Mouse (Mus musculus) liver, embryonic 13.5 days (tissue): ENCODE measurements around the gene Wfdc13. TPM values are rescaled to one million over a fixed set of nuclear protein-coding genes. Genes with fewer than 3 reads are reported as not detected.

Experiments
- ATAC-seq: fragments of 200-750 bp; cut with Nextera tagmentation; 2 replicates; pipeline ENCODE4 v1.8.0; 2017; ENCODE audit warnings: low read depth, mild to moderate bottlenecking, moderate number of reproducible peaks, moderate library complexity
- DNase-seq: peaks from one replicate; pipeline ENCODE4 v3.0.0; 2022
- H3K27ac ChIP-seq: fragments of 300-500 bp; sonication (generic); 2 replicates; pipeline ENCODE4 v1.5.1; 2015; ENCODE audit warnings: moderate library complexity, mild to moderate bottlenecking, inconsistent platforms
- H3K27me3 ChIP-seq: fragments of 300-500 bp; sonication (generic); 2 replicates; pipeline ENCODE4 v1.6.1; 2015; ENCODE audit warnings: mild to moderate bottlenecking, inconsistent platforms
- H3K36me3 ChIP-seq: fragments of 300-500 bp; sonication (generic); 2 replicates; pipeline ENCODE4 v1.6.1; 2015; ENCODE audit warnings: mild to moderate bottlenecking, inconsistent platforms
- H3K4me1 ChIP-seq: fragments of 300-500 bp; sonication (generic); replicated peaks from 2 replicates; pipeline ENCODE4 v1.6.1; 2015; ENCODE audit warnings: inconsistent platforms
- H3K4me2 ChIP-seq: fragments of 300-500 bp; sonication (generic); 2 replicates; pipeline ENCODE4 v1.6.1; 2015; ENCODE audit warnings: inconsistent platforms, mild to moderate bottlenecking, moderate library complexity
- H3K4me3 ChIP-seq: fragments of 300-500 bp; sonication (generic); replicated peaks from 2 replicates; pipeline ENCODE4 v1.5.1; 2015; ENCODE audit warnings: mild to moderate bottlenecking, inconsistent platforms
- H3K9ac ChIP-seq: fragments of 300-500 bp; sonication (generic); 2 replicates; pipeline ENCODE4 v1.6.1; 2015; ENCODE audit warnings: mild to moderate bottlenecking, inconsistent platforms
- H3K9me3 ChIP-seq: fragments of 300-500 bp; sonication (generic); replicated peaks from 2 replicates; pipeline ENCODE4 v1.6.1; 2016; ENCODE audit warnings: inconsistent platforms
- WGBS: fragments of 180-500 bp; shearing (Covaris S2); methylation state at CpG from one replicate; pipeline ENCODE4 v1.1.7; 2015; ENCODE audit not compliant: insufficient replicate concordance; 5-methylcytosine and 5-hydroxymethylcytosine counted together
- polyA plus RNA-seq: library from polyadenylated mRNA; unstranded; fragments of >200 nt; fragmentation: Nextera tagmentation; extraction: Ambion mirVana; gene quantifications from 2 replicates; pipeline ENCODE4 v1.2.1, GENCODE M21; 2015

Gene Wfdc13
- not detected in 2 replicates for polyA plus RNA-seq

- no peak within 1 kb of the TSS for H3K9ac ChIP-seq
- DNase-seq, result no peak
- ATAC-seq, result no peak
- no peaks in the 10 kb centered on the region for H3K36me3 ChIP-seq
- H3K4me2 ChIP-seq, result no peak within 1 kb of the TSS
- 43% methylated on average over 3 of the region's 3 CpGs for WGBS
- H3K27ac ChIP-seq, result no peak within 1 kb of the TSS
- H3K4me3 ChIP-seq, result no peak within 1 kb of the TSS
- no peaks in the 10 kb centered on the region for H3K9me3 ChIP-seq
- no peaks in the 10 kb centered on the region for H3K4me1 ChIP-seq
- H3K27me3 ChIP-seq, result no peaks in the 10 kb centered on the region
Measured at GRCm38 (mm10) chr2:164684807-164685206, at the start of gene Wfdc13. Wfdc13 (plus strand) TSS chr2:164685107.

GRCm38 (mm10) chr2:164635266-164635665 is 49.6 kb upstream of the Wfdc13 start:
- Histone ChIP-seq H3K4me2 (no peak overlapping the region), H3K4me1 (no peaks in the 10 kb centered on the region), H3K27ac (no peak overlapping the region), H3K4me3 (no peak overlapping the region), H3K9ac (no peak overlapping the region), H3K9me3 (no peaks in the 10 kb centered on the region), H3K36me3 (no peaks in the 10 kb centered on the region), H3K27me3 (no peaks in the 10 kb centered on the region)
- 64% methylated on average over 9 of the region's 9 CpGs for WGBS
- ATAC-seq (no peak), DNase-seq (no peak)

- no peak within 1 kb of the TSS for H3K9ac ChIP-seq
- no peak within 1 kb of the TSS for H3K27ac ChIP-seq
- WGBS, result 60% methylated on average over 3 of the region's 3 CpGs
- no peaks in the 10 kb centered on the region for H3K27me3 ChIP-seq
- no peaks in the 10 kb centered on the region for H3K36me3 ChIP-seq
- ATAC-seq (no peak), DNase-seq (no peak)
- H3K9me3 ChIP-seq, result no peaks in the 10 kb centered on the region
- H3K4me2 ChIP-seq, result no peak within 1 kb of the TSS
- H3K4me1 ChIP-seq, result no peaks in the 10 kb centered on the region
- no peak within 1 kb of the TSS for H3K4me3 ChIP-seq
Measured at GRCm38 (mm10) chr2:164638696-164639095, 46.2 kb upstream of the Wfdc13 start, which contains the start of gene Wfdc16. Wfdc16 (minus strand) TSS chr2:164638796.

GRCm38 (mm10) chr2:164641129-164641528 is 43.8 kb upstream of the Wfdc13 start:
- Histone ChIP-seq H3K4me2 (no peak overlapping the region), H3K9me3 (no peaks in the 10 kb centered on the region), H3K4me1 (no peaks in the 10 kb centered on the region), H3K27me3 (no peaks in the 10 kb centered on the region), H3K36me3 (no peaks in the 10 kb centered on the region), H3K9ac (no peak overlapping the region), H3K27ac (no peak overlapping the region), H3K4me3 (no peak overlapping the region)
- ATAC-seq, result no peak
- WGBS, result 36% methylated on average over 7 of the region's 7 CpGs
- DNase-seq, result no peak

- H3K36me3 ChIP-seq, result no peaks in the 10 kb centered on the region
- DNase-seq (no peak), ATAC-seq (no peak)
- H3K4me2 ChIP-seq, result no peak overlapping the region
- H3K27me3 ChIP-seq, result no peaks in the 10 kb centered on the region
- H3K4me1 ChIP-seq, result no peaks in the 10 kb centered on the region
- H3K9me3 ChIP-seq, result no peaks in the 10 kb centered on the region
- WGBS, result 74% methylated on average over 13 of the region's 13 CpGs
- H3K4me3 ChIP-seq, result no peak overlapping the region
- no peak overlapping the region for H3K27ac ChIP-seq
- H3K9ac ChIP-seq, result no peak overlapping the region
Measured at GRCm38 (mm10) chr2:164641881-164642673, 42.8 kb upstream of the Wfdc13 start.

GRCm38 (mm10) chr2:164655858-164656257 is 29.0 kb upstream of the Wfdc13 start, which contains the start of gene Wfdc10:
Wfdc10 (plus strand) TSS chr2:164656046.
- Histone ChIP-seq H3K4me2 (no peak within 1 kb of the TSS), H3K27ac (no peak within 1 kb of the TSS), H3K27me3 (no peaks in the 10 kb centered on the region), H3K4me3 (no peak within 1 kb of the TSS), H3K9me3 (no peaks in the 10 kb centered on the region), H3K4me1 (no peaks in the 10 kb centered on the region), H3K36me3 (no peaks in the 10 kb centered on the region), H3K9ac (no peak within 1 kb of the TSS)
- no peak for ATAC-seq
- DNase-seq, result peak; percentile 3
- 14% methylated on average over 11 of the region's 11 CpGs for WGBS

- Histone ChIP-seq H3K27me3 (no peaks in the 10 kb centered on the region), H3K27ac (no peak within 1 kb of the TSS), H3K36me3 (no peaks in the 10 kb centered on the region), H3K9ac (no peak within 1 kb of the TSS), H3K9me3 (no peaks in the 10 kb centered on the region), H3K4me3 (no peak within 1 kb of the TSS), H3K4me2 (no peak within 1 kb of the TSS), H3K4me1 (no peaks in the 10 kb centered on the region)
- DNase-seq (no peak), ATAC-seq (no peak)
- 60% methylated on average over 9 of the region's 9 CpGs for WGBS
Measured at GRCm38 (mm10) chr2:164656483-164656882, 28.4 kb upstream of the Wfdc13 start, which contains the start of gene Wfdc9. Wfdc9 (minus strand) TSS chr2:164656583.

- Histone ChIP-seq H3K9me3 (no peaks in the 10 kb centered on the region), H3K4me3 (no peak overlapping the region), H3K27me3 (no peaks in the 10 kb centered on the region), H3K27ac (no peak overlapping the region), H3K4me2 (no peak overlapping the region), H3K36me3 (no peaks in the 10 kb centered on the region), H3K9ac (no peak overlapping the region), H3K4me1 (no peaks in the 10 kb centered on the region)
- ATAC-seq (no peak), DNase-seq (no peak)
- 65% methylated on average over 7 of the region's 7 CpGs for WGBS
Measured at GRCm38 (mm10) chr2:164664851-164665250, 20.1 kb upstream of the Wfdc13 start.

- Histone ChIP-seq H3K27ac (no peak overlapping the region), H3K27me3 (no peaks in the 10 kb centered on the region), H3K9ac (no peak overlapping the region), H3K9me3 (no peaks in the 10 kb centered on the region), H3K4me3 (no peak overlapping the region), H3K4me1 (no peaks in the 10 kb centered on the region), H3K36me3 (no peaks in the 10 kb centered on the region), H3K4me2 (no peak overlapping the region)
- no peak for DNase-seq
- no peak for ATAC-seq
- WGBS, result 52% methylated on average over 5 of the region's 5 CpGs
Measured at GRCm38 (mm10) chr2:164670261-164670660, 14.6 kb upstream of the Wfdc13 start.

GRCm38 (mm10) chr2:164670938-164671337 is 14.0 kb upstream of the Wfdc13 start:
- DNase-seq, result no peak
- Histone ChIP-seq H3K4me3 (no peak overlapping the region), H3K4me2 (no peak overlapping the region), H3K9me3 (no peaks in the 10 kb centered on the region), H3K4me1 (no peaks in the 10 kb centered on the region), H3K27ac (no peak overlapping the region), H3K27me3 (no peaks in the 10 kb centered on the region), H3K9ac (no peak overlapping the region), H3K36me3 (no peaks in the 10 kb centered on the region)
- WGBS, result 26% methylated on average over 1 of the region's 1 CpGs
- no peak for ATAC-seq

- H3K4me3 ChIP-seq, result no peak within 1 kb of the TSS
- no peaks in the 10 kb centered on the region for H3K27me3 ChIP-seq
- no peaks in the 10 kb centered on the region for H3K36me3 ChIP-seq
- no peak within 1 kb of the TSS for H3K9ac ChIP-seq
- DNase-seq (no peak), ATAC-seq (no peak)
- 61% methylated on average over 7 of the region's 7 CpGs for WGBS
- no peaks in the 10 kb centered on the region for H3K9me3 ChIP-seq
- no peak within 1 kb of the TSS for H3K27ac ChIP-seq
- H3K4me1 ChIP-seq, result no peaks in the 10 kb centered on the region; the same call in 1 of the 2 replicates
- H3K4me2 ChIP-seq, result no peak within 1 kb of the TSS
Measured at GRCm38 (mm10) chr2:164673987-164674386, 10.9 kb upstream of the Wfdc13 start, which contains the start of gene Wfdc11. Wfdc11 (minus strand) TSS chr2:164674087.

- Histone ChIP-seq H3K4me3 (no peak overlapping the region), H3K4me1 (peaks cover 4% of the 10 kb centered on the region), H3K9ac (no peak overlapping the region), H3K27me3 (no peaks in the 10 kb centered on the region), H3K27ac (no peak overlapping the region), H3K9me3 (no peaks in the 10 kb centered on the region), H3K36me3 (no peaks in the 10 kb centered on the region), H3K4me2 (no peak overlapping the region)
- 64% methylated on average over 7 of the region's 7 CpGs for WGBS
- ATAC-seq (no peak), DNase-seq (no peak)
Measured at GRCm38 (mm10) chr2:164676103-164676502, 8.8 kb upstream of the Wfdc13 start.
